Mouse (Mus musculus) adrenal gland, postnatal 14 days (tissue): ENCODE measurements around the gene Skint10. TPM values are rescaled to one million over a fixed set of nuclear protein-coding genes. Genes with fewer than 3 reads are reported as not detected.
A peak's percentile ranks its signal among the peaks of the same experiment; 100 is the strongest.

Experiments used
- DNase-seq: peaks from one replicate; pipeline ENCODE4 v3.0.0; 2021; ENCODE audit warnings: mixed read lengths
- long read RNA-seq, 2 experiments: library from polyadenylated mRNA; stranded (forward); transcript quantifications; one replicate each; pipeline ENCODE4 v2.0.0; 2021
- total RNA-seq: library from RNA; stranded (reverse); gene quantifications from 2 replicates; pipeline ENCODE4 v1.2.3, GENCODE M21; 2021

The Skint10 gene
- total RNA-seq: not detected in 2 replicates
- long read RNA-seq, experiment 1: 0 reads
- long read RNA-seq, experiment 2: 0 reads

- no peak for DNase-seq
Observed at GRCm38 (mm10) chr4:112774766-112775165, at the start of gene Skint10. Skint10 (minus strand) TSS chr4:112774866.

GRCm38 (mm10) chr4:112790646-112791045 is 16.0 kb upstream of the Skint10 start:
- peak; percentile 3 for DNase-seq

Other genes with a start within 250 kb of the Skint10 start
- not detected in 2 replicates for gene Skint2, start 217.7 kb downstream of the Skint10 start, total RNA-seq